Mouse (Mus musculus) thymus, postnatal 4 days (tissue): ENCODE data around the gene Zfp207.
"Not testable (repeated sequence)": the region's sequence is repeated elsewhere in the genome, so short reads cannot be mapped to it uniquely, and the experiment has no call there.

Experiments used
- DNase-seq: peaks from one replicate; pipeline ENCODE4 v3.0.0; 2021

Zfp207 gene

DNA sequence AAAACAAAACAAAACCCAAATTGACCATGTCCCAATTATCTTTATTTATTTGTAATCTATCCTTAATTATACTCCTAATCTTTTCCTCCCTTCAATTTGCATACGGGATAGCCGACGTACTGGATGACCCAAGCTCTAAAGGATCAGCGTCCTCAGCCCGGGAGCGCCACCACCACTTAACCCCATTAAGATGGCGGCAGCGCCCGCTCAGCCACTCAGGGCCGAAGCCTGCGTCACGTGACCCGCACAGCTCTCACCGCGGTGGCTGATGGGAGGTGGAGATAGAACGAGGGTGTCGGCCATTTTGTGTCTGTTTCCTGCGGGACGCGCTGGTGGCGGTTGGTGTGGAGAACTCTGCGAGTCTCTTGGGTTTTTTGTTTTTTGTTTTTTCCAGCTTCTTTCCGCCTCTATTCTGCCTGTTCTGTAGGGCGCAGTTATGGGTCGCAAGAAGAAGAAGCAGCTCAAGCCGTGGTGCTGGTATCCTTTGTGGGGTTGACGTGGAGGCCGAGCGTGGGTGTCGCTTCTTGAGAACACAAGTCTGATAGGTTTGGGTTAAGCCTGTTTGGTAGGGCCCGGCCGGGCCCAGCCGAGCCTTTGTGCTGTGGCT is at the start of gene Zfp207:
Zfp207 (plus strand) TSS at position 261 of the 607 bp plus-strand sequence.
- peak; percentile 99 for DNase-seq

DNA sequence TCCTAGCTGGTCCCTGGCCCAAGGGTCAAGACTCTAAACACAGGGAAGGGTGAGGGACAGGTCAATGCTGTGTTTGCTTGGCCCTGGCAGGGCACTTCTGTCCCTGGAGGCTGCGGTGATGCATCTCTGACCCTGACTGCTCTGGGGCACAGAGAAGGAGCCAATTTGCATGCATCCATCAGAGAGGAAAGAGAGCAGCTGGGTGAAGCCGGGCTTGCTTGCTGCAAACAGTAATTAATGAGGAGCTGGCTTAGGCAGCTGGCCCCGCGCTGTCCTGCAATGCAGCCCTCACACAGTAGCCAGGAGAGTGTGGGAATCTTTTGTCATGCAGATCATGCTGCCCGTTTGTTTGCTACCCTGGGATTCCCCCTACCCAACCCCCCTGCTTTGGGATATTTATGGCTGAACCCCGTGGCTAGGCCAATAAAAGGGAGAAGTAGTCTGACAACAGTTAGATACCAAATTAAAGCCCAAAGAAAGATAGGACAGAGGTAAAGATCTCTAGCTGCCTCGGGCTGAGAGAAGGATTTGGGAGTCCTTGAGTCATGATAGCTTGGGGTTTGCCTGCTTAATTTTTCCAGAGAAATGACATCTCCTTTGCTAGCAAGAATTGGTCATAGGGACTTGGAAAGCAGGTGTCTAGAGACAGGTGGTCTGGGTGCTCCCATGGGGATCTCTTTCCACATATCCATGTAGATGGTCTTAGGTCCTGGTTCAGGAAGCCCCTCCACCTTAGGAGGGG is 47.3 kb upstream of the Zfp207 start:
- DNase-seq = no peak

DNA sequence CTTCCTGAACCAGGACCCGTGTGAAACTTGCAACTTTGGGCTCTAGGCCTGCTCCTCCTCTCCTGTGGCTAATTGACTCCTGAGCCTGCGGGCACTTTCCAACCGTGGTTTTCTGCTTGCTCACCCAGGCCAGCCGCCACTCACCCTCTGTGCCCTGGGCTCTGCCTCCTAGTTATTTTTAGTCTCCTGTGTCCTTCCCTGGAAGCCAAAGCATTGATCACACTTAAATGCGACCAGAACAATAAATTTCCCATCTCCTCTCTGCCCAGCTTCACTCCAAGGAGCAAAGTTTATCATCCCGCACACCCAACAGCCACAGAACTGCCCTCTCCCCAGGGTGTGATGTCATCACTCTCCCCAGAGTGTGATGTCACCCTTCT is 46.7 kb upstream of the Zfp207 start:
- DNase-seq = no peak

DNA sequence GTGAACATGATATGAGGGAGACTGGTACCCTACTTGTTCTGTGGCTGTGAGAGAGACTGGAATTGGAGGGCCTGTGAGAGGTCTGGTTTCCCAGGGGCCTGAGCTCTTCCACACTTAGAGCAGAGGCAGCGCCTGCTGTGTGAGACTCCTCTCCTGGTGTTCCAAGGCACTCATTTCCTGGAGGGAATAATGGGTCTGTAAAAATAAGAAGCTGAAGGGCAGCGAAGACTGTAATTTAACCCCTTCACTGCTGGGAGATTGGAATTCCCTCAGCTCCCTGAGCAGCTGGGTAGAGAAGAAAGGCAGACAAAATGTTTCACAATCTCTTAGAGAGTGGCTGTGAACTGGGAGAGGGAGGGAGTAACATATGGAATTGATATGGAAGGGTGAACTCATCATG is 40.6 kb upstream of the Zfp207 start:
- no peak for DNase-seq

DNA sequence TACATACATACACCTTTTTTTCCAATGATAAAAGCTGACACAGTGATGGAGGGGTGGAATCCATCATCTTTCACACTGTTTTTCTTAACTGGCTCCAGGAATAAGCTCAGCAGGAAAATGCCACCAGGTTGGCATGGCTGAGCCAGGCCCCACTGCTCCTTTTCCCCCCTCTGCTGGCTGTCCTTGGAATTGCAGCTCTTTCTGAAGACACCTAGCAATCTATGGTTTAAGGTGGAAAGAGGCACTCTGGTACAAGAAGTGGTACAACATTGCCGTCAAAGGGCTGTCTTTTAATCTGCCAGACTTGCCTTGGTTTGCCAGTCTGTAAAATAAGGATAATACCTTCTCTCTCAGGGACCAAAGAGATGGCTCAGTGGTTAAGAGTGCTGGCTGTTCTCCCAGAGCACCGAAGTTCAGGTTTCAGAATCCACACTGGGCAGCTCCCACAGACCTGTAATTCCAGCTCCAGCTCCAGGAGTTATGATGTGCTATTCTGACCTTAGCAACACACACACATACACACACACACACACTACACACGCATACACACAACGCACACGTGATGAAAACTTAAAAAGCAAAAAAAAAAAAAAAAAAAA is 31.1 kb upstream of the Zfp207 start:
- DNase-seq = peak; percentile 93

DNA sequence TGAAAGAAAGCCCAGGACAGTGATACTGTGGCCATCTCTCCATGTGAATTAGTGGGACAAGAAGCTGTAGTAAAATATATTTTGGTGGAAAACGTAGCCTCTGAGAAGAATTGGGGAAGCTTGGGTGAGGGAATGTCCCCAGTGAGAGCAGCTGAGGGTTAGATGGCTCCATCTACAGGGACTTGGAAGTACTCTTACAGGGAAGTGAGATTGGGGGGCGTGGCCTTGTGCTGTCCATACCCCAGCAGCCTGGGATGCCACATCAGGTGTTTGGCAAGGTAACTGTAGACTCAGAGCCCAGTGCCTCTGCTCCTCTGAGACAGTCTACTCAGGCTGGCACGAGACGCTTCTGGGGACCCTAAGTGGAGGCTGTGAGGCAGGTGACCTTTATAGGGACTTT is 28.2 kb upstream of the Zfp207 start:
- DNase-seq = peak; percentile 32

DNA sequence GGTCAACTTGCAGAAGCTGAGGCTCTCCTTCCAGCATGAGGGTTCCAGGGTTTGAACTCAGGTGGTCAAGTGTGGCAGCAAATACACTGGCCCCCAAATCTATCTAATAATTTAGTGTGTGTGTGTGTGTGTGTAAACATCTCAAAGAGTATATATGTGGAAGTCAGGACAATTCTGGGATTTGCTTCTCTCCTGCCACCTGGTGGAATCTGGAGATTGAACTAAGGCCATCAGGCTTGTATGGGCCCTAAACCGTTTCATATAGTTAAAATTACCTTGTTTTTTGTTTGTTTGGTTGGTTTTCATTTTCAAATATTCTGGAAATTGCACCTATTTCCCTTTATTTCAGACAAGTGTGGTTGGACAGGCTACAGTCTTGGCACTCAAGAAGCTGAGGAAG is 14.1 kb upstream of the Zfp207 start:
- no peak for DNase-seq

DNA sequence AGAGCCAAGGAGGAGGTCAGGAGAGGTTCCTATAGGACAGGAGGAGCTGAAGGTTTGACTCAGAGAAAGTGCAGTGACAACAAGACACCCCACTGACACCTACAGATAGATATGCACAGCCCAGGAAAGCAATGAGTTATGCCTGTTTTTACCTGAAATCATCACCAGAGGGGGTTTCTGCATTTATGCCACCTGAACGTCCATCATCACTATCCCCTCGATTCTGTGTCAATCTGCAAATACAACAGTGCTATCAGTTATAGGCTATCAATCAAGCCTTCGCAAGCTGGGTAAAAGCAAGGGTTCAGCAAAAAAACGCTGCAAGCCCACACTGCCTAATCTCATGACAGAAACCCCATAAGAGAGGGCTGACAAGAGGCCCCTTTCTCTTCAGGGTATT is 6.4 kb upstream of the Zfp207 start:
- DNase-seq = no peak

DNA sequence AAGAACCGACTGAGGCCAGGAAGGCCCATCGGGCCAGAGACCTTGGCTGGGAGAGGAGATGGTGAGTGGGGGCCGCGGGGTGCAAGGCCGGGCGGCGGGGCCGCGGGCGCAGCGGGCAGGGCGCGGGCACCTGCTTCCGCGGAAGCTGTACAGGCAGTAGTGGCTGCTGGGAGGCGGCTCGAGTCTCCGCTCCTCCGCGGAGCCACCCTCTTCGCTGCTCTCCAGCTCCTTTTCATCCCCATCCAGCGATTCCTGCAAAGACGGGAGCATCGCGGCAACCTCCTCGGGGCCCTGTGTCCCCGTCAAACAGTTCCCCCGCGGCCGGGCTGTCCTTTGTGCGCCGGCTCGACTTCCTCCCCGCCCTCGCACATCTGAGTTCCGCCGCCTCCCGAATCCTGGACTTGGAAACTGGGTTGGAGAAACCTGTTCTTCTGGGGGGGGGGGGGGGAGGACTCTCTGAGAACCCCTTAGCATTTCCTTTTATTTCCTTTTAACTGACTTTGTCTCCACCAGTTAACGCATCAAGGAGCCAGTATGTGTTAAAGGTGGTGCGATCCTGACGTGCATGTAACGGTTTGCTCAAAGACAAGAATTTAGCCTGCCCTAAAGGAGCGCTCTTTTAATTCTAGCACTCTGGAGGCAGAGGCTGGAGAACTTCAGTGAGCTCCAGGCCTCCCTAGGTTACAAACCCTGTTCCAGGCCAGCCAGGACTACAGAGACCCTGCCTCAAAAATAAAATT is 5.2 kb upstream of the Zfp207 start, which contains the start of gene 5730455P16Rik:
5730455P16Rik (minus strand) TSS at position 323 of the 740 bp plus-strand sequence.
- peak; percentile 90 for DNase-seq

DNA sequence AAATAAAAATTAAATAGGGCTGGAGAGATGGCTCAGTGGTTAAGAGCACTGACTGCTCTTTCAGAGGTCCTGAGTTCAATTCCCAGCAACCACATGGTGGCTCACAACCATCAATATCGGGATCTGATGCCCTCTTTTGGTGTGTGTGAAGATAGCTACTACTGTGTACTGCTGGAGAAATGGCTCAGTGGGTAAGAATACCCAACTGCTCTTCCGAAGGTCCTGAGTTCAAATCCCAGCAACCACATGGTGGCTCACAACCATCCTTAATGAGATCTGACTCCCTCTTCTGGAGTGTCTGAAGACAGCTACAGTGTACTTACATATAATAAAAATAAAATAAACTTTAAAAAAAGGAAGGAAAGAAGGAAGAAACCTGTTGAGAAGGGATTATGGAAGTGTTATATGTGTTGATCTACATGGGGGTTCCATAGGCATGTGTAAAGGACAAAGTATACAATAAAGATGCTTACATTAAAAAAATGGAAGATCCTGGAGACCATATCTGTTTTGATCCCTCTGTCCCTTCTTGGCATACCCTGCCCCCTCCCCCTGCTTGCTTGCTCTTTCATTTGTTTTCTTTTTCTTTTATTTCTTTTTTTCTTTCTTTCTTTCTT is 4.5 kb upstream of the Zfp207 start:
- not testable (repeated sequence) for DNase-seq

DNA sequence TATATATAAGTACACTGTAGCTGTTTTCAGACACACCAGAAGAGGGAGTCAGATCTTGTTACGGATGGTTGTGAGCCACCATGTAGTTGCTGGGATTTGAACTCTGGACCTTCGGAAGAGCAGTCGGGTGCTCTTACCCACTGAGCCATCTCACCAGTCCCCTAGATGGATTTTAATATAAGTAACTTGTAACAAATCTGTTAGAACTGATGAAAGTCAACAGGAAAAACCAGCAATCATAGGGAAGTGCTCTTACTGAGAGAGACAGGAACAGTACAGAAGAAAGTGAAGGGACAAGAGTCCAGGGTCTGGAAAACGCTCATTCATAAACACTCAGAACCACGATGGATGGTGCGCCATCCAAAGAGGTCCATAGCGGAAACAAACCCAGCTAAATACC is 3.9 kb upstream of the Zfp207 start:
- DNase-seq = not testable (repeated sequence)

DNA sequence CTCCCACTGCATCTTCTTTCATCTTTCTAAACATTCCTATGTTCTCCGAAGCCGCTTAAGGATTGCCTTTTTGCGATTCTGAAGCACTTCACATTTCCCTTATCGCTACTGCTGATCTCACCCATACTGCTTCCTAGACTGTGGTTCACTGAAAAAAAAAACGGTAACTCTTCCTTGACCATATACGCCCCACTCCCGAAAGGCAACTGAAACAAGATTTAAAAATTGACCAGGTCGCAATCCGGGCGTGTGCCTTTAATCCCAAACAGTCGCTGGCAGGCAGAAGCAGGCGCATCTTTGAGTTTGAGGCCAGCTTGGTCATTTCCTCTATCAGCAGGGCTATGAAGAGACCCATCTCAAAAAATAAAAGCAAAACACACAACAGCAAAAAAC is 457 bp upstream of the Zfp207 start:
- peak; percentile 43 for DNase-seq

DNA sequence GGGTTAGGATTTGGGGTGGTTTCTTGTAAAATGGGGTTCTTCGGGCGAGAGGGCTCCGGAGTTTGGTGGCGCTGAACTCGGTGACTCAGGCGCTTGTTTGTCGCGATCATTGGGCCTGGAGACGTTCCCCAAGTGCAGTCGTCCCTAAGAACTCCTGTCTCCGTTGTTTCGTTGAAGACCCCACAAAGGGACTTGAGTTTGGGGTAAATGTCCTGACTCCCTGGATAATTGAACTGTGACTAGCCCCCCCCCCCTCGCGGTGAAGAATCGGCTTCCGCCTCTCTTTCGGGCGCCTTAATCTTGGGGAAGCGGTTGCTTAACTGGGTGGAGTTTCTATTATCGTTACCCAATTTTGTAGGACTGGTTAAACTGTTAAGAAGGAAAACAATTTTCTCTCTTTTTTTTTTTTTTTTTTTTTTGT is 557 bp downstream of the Zfp207 start:
- DNase-seq = peak; percentile 62

DNA sequence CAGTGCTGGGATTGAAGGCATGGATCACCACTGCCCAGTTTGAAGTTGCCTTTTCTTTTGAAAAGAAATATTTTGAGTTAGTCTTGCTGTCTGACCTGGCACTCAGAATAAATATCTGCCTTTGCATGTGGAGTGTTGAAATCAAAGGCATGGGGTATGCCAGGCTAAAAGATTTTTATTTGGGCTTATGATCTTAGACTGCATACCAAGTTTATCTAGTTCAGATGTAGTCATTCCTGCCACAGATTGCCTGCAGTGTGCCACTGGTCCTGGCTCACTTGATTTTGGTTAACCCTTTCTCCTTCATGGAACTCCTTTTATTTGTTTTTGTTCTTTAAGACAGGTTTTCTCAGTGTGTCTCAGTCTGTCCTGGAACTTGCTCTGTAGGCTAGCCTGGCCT is 1.4 kb downstream of the Zfp207 start:
- no peak for DNase-seq

DNA sequence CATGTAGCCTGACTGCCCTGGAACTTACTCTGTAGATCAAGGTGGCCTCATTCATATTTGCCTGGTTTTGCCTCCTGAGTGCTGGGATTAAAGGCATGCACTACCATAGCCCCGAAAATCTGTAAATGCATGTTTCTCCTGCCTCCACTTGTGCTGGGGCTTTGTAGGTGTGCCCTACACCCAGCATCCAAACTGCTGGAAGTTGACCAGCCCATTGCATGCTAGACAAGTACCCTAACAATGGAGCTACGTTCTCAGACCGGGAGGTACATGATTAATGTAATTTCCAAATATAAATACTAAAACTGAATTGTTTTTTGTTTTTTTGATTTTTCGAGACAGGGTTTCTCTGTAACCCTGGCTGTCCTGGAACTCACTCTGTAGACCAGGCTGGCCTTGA is 2.0 kb downstream of the Zfp207 start:
- no peak for DNase-seq

DNA sequence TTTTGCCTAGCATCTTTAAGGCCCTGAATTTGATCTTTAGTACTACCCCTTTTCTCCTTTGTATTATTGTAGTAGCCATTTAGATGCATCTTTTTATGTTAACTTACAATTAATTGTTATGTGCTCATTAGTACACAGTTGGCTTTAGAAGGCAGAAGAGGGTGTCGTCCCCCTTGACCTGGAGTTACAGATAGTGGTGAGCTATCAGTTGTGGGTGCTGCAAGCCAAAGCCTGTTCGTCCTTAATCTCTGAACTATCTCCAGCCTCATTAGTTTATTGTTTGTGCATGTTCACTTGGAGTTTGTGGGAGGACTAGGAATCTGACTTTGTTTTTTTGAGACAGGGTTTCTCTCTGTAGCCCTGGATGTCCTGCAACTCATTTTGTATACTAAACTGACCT is 3.7 kb downstream of the Zfp207 start:
- no peak for DNase-seq

DNA sequence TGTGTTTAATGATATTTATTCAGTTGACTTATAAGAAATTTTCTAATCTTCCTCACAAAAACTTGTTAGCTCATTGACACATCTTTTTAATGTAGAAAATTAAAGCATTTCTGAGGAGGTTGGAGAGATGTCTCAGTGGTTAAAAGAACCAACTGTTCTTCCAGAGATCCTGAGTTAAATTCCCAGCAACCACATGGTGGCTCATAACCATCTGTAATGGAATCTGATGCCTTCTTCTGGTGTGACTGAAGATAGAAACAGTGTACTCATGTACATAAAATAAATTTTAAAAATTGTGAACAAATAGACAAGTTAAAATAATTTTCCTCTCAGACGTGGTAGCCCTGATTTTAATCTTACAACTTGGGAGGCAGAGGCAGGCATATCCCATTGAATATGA is 6.8 kb downstream of the Zfp207 start:
- no peak for DNase-seq

DNA sequence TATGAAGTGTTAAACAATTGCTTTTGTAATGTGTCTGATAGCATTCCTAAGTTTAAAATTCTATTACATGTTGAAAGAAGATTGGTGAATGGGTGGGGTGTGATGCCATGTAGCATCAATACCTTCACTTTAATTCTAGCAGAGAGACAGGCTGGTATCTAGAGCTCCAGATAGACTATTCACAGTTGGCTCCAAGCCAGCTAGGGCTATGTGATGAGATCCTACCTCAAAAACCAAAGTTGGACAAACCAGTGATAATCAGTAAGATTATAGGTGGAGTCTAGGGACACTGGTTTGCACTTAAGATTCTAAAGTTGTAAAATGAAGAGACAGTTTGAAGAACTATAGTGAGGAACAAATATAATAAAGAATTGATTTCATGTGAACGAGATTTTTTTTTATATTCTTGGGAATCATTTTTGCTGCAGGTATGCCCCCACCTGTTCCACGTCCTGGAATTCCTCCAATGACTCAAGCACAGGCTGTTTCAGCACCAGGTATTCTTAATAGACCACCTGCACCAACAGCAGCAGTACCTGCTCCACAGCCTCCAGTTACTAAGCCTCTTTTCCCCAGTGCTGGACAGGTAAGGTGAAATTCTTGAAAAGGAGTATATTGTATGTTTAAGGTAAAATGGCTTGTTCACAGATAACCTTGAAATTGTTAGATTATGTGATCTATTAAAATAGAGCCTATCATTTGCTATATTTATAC is 8.5 kb downstream of the Zfp207 start:
- no peak for DNase-seq

DNA sequence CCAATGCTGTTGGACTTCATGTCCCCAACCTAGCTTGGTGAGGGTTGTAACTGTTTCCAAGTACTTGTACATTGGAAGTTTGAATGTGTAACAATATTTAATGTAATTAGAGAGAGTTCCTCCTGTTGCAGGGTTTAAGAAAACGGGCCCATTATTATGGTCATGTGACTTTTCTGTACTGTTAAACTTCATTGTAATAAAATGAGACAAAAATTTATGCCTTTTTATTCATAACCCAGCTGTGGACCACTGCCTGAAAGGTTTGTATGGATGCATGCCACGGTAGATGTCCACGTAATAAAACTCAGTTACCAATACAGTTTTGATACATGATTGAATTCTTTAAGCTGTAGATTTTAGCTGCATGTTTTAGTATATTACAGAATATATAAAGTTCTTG is 12.9 kb downstream of the Zfp207 start:
- no peak for DNase-seq

DNA sequence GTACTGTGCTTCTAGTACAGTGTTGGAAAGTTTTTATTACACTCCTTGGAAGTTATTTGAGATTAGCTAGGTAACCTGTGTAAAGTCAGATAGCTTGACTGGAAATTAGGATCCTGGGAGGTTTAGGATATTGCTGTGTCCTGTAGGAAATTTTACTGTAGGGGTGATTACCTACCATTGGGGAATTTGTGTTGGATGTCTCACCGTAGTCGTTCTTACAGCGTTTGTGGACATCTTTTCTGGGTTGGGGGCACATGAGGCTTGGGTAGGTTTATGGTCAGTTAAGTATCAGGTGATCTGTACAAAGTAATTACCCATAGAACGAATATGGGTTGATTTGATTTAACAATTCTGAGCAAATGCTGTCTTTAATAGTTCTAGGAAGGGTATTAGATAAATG is 13.5 kb downstream of the Zfp207 start:
- no peak for DNase-seq

DNA sequence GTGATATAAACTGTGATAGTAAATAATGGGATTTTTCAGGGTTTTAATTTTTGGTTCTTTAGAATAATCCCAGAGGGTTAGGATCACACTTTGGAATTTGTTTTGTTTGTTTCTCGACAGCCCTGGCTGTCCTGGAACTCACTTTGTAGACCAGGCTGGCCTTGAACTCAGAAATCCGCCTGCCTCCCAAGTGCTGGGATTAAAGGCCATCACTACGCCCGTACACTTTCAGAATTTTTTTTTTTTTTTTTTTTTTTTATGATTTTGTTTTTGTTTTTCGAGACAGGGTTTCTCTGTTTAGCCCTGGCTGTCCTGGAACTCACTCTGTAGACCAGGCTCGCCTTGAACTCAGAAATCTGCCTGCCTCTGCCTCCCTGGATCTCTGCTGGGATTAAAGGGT is 24.8 kb downstream of the Zfp207 start:
- DNase-seq = not testable (repeated sequence)

DNA sequence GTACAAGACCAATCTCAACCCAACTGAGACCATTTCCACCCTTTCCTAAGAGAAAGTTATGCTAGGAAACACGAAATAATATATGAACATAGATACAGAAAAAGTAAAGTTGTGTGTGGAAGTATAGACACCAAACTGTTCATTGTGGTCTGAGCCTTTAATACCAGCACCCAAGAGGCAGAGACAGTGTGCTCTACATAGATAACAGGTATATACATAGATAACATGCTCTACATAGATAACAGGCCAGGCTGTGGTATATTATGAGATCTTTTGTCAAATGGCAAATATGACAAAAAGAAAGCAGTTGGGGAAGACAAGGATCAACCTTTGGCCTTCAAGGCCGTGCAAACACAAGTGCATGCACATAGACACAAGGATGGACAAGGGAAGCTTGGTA is 27.3 kb downstream of the Zfp207 start:
- DNase-seq = no peak

DNA sequence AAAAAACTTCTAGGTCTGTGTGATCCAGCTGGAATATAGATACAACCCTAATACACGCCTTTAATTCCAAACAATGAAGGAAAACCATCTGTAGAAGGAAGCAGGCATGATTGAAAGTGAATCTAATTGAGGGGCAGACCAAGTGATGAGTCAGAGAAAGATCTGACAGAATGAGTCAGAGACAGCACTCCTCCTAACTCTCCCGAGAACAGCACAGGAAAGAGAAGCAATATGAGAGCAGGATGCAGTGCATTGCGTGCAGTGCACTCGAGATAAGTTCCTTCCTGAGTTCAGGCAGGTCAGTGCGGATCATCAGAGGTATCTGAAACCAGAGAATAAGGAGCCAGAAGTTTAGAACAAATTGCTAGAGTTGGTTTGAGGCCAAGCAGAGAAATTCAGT is 34.0 kb downstream of the Zfp207 start:
- DNase-seq = no peak
